Mouse (Mus musculus) midbrain, embryonic 10.5 days (tissue): ENCODE measurements around the gene Flcn. TPM values are rescaled to one million over a fixed set of nuclear protein-coding genes. Genes with fewer than 3 reads are reported as not detected.

Source experiments
- DNase-seq: peaks from one replicate; pipeline ENCODE4 v3.0.0-alpha.2; 2017; ENCODE audit warnings: low spot score
- H3K27ac ChIP-seq: fragments of 300-500 bp; sonication (generic); replicated peaks from 2 replicates; pipeline ENCODE4 v1.5.1; 2016; ENCODE audit warnings: mild to moderate bottlenecking
- H3K27me3 ChIP-seq: fragments of 300-500 bp; sonication (generic); 2 replicates; pipeline ENCODE4 v1.6.1; 2016; ENCODE audit warnings: low read depth, mild to moderate bottlenecking; ENCODE audit not compliant: poor library complexity, severe bottlenecking
- H3K36me3 ChIP-seq: fragments of 300-500 bp; sonication (generic); 2 replicates; pipeline ENCODE4 v1.6.1; 2016; ENCODE audit warnings: mild to moderate bottlenecking, moderate library complexity
- H3K4me1 ChIP-seq: fragments of 300-500 bp; sonication (generic); 2 replicates; pipeline ENCODE4 v1.6.1; 2016
- H3K4me3 ChIP-seq: fragments of 300-500 bp; sonication (generic); 2 replicates; pipeline ENCODE4 v1.5.1; 2016; ENCODE audit warnings: mild to moderate bottlenecking, moderate library complexity
- H3K9me3 ChIP-seq: fragments of 300-500 bp; sonication (generic); replicated peaks from 2 replicates; pipeline ENCODE4 v1.6.1; 2016; ENCODE audit warnings: mild to moderate bottlenecking
- WGBS: fragments of 180-500 bp; shearing (Covaris S2); methylation state at CpG from one replicate; pipeline ENCODE4 v1.1.7; 2016; 5-methylcytosine and 5-hydroxymethylcytosine counted together
- polyA plus RNA-seq: library from polyadenylated mRNA; unstranded; fragments of >200 nt; fragmentation: Nextera tagmentation; extraction: Ambion mirVana; gene quantifications from 2 replicates; pipeline ENCODE4 v1.2.1, GENCODE M21; 2016

Flcn gene
- polyA plus RNA-seq, 1 experiment from 2014 or later = 31.7 TPM

- DNase-seq = no peak
- peaks cover 10% of the 10 kb centered on the region for H3K4me1 ChIP-seq
- H3K36me3 ChIP-seq = peaks cover 53% of the 10 kb centered on the region
- no peaks in the 10 kb centered on the region for H3K27me3 ChIP-seq
- H3K9me3 ChIP-seq = no peaks in the 10 kb centered on the region
- H3K27ac ChIP-seq = no peak overlapping the region
- H3K4me3 ChIP-seq = no peak overlapping the region
- WGBS = 90% methylated on average over 6 of the region's 6 CpGs
Observed at GRCm38 (mm10) chr11:59815482-59816065, 5.8 kb upstream of the Flcn start.

GRCm38 (mm10) chr11:59814936-59815335 lies 5.1 kb upstream of the Flcn start:
- Histone ChIP-seq H3K27ac (no peak overlapping the region), H3K4me3 (no peak overlapping the region), H3K9me3 (no peaks in the 10 kb centered on the region), H3K27me3 (no peaks in the 10 kb centered on the region), H3K36me3 (peaks cover 47% of the 10 kb centered on the region), H3K4me1 (peaks cover 13% of the 10 kb centered on the region)
- DNase-seq = no peak
- WGBS = 93% methylated on average over 6 of the region's 6 CpGs

GRCm38 (mm10) chr11:59814311-59814710 lies 4.5 kb upstream of the Flcn start:
- Histone ChIP-seq H3K27me3 (no peaks in the 10 kb centered on the region), H3K27ac (no peak overlapping the region), H3K4me1 (peaks cover 14% of the 10 kb centered on the region), H3K9me3 (no peaks in the 10 kb centered on the region), H3K36me3 (peaks cover 40% of the 10 kb centered on the region), H3K4me3 (no peak overlapping the region)
- WGBS = 69% methylated on average over 1 of the region's 1 CpGs
- DNase-seq = no peak

- peaks cover 30% of the 10 kb centered on the region for H3K36me3 ChIP-seq
- peaks cover 24% of the 10 kb centered on the region for H3K4me1 ChIP-seq
- H3K9me3 ChIP-seq = no peaks in the 10 kb centered on the region
- whole genome bisulfite sequencing = 80% methylated on average over 3 of the region's 3 CpGs
- H3K4me3 ChIP-seq = no peak overlapping the region
- no peak overlapping the region for H3K27ac ChIP-seq
- H3K27me3 ChIP-seq = no peaks in the 10 kb centered on the region
- DNase-seq = no peak
Observed at GRCm38 (mm10) chr11:59813276-59813675, 3.5 kb upstream of the Flcn start.

GRCm38 (mm10) chr11:59811211-59811610 lies 1.4 kb upstream of the Flcn start:
- H3K27me3 ChIP-seq = no peaks in the 10 kb centered on the region
- peaks cover 27% of the 10 kb centered on the region for H3K36me3 ChIP-seq
- no peaks in the 10 kb centered on the region for H3K9me3 ChIP-seq
- peaks cover 25% of the 10 kb centered on the region for H3K4me1 ChIP-seq
- H3K27ac ChIP-seq = no peak overlapping the region; the same call in 1 of the 2 replicates
- DNase-seq = no peak
- WGBS = 74% methylated on average over 4 of the region's 4 CpGs
- no peak overlapping the region for H3K4me3 ChIP-seq

GRCm38 (mm10) chr11:59810480-59811158 lies 803 bp upstream of the Flcn start:
- peaks cover 27% of the 10 kb centered on the region for H3K36me3 ChIP-seq
- peak overlapping the region; percentile 99 for H3K27ac ChIP-seq
- DNase-seq = no peak
- H3K9me3 ChIP-seq = no peaks in the 10 kb centered on the region
- no peaks in the 10 kb centered on the region for H3K27me3 ChIP-seq
- H3K4me3 ChIP-seq = peak overlapping the region; percentile 85
- WGBS = 66% methylated on average over 14 of the region's 14 CpGs
- H3K4me1 ChIP-seq = peaks cover 25% of the 10 kb centered on the region

GRCm38 (mm10) chr11:59809071-59809669 lies 646 bp downstream of the Flcn start:
- no peaks in the 10 kb centered on the region for H3K27me3 ChIP-seq
- peak; percentile 21 for DNase-seq
- H3K9me3 ChIP-seq = no peaks in the 10 kb centered on the region
- H3K36me3 ChIP-seq = peaks cover 38% of the 10 kb centered on the region
- peak overlapping the region; percentile 99 for H3K27ac ChIP-seq
- peak overlapping the region; percentile 85 for H3K4me3 ChIP-seq
- WGBS = under 1% methylated on average over 15 of the region's 15 CpGs
- H3K4me1 ChIP-seq = peaks cover 25% of the 10 kb centered on the region

GRCm38 (mm10) chr11:59808170-59808960 lies 1.5 kb downstream of the Flcn start:
- Histone ChIP-seq H3K9me3 (no peaks in the 10 kb centered on the region), H3K4me1 (peaks cover 25% of the 10 kb centered on the region), H3K27me3 (no peaks in the 10 kb centered on the region), H3K36me3 (peaks cover 46% of the 10 kb centered on the region), H3K27ac (peak overlapping the region; percentile 99), H3K4me3 (peak overlapping the region; percentile 85)
- whole genome bisulfite sequencing = 71% methylated on average over 14 of the region's 14 CpGs
- DNase-seq = no peak

- no peak overlapping the region for H3K4me3 ChIP-seq
- no peak overlapping the region for H3K27ac ChIP-seq
- no peaks in the 10 kb centered on the region for H3K9me3 ChIP-seq
- WGBS = 98% methylated on average over 2 of the region's 2 CpGs
- peaks cover 73% of the 10 kb centered on the region for H3K36me3 ChIP-seq
- H3K4me1 ChIP-seq = peaks cover 16% of the 10 kb centered on the region
- no peak for DNase-seq
- H3K27me3 ChIP-seq = no peaks in the 10 kb centered on the region
Observed at GRCm38 (mm10) chr11:59805656-59806055, 4.2 kb downstream of the Flcn start.

GRCm38 (mm10) chr11:59805256-59805655 lies 4.6 kb downstream of the Flcn start:
- Histone ChIP-seq H3K9me3 (no peaks in the 10 kb centered on the region), H3K4me1 (peaks cover 12% of the 10 kb centered on the region), H3K4me3 (no peak overlapping the region), H3K27me3 (no peaks in the 10 kb centered on the region), H3K27ac (no peak overlapping the region), H3K36me3 (peaks cover 77% of the 10 kb centered on the region)
- no peak for DNase-seq
- WGBS = 100% methylated on average over 1 of the region's 1 CpGs

- Histone ChIP-seq H3K9me3 (no peaks in the 10 kb centered on the region), H3K4me3 (no peak overlapping the region), H3K36me3 (peaks cover 84% of the 10 kb centered on the region), H3K4me1 (peaks cover 12% of the 10 kb centered on the region), H3K27ac (no peak overlapping the region), H3K27me3 (no peaks in the 10 kb centered on the region)
- no peak for DNase-seq
- WGBS = 92% methylated on average over 22 of the region's 22 CpGs
Observed at GRCm38 (mm10) chr11:59804409-59805110, 5.3 kb downstream of the Flcn start.

- H3K36me3 ChIP-seq = peaks cover 94% of the 10 kb centered on the region
- 93% methylated on average over 14 of the region's 14 CpGs for WGBS
- no peak for DNase-seq
- no peak overlapping the region for H3K4me3 ChIP-seq
- no peaks in the 10 kb centered on the region for H3K9me3 ChIP-seq
- H3K27me3 ChIP-seq = no peaks in the 10 kb centered on the region
- H3K27ac ChIP-seq = no peak overlapping the region
- peaks cover 3% of the 10 kb centered on the region for H3K4me1 ChIP-seq
Observed at GRCm38 (mm10) chr11:59803516-59803915, 6.3 kb downstream of the Flcn start.
